Mouse (Mus musculus) embryonic facial prominence, embryonic 10.5 days (tissue): Measurements from ENCODE around the gene Bbof1. TPM values are rescaled to one million over a fixed set of nuclear protein-coding genes. Genes with fewer than 3 reads are reported as not detected.

Source experiments
- DNase-seq: peaks from one replicate; pipeline ENCODE4 v3.0.0-alpha.2; 2017; ENCODE audit warnings: low spot score
- H3K27ac ChIP-seq: fragments of 300-500 bp; sonication (generic); replicated peaks from 2 replicates; pipeline ENCODE4 v1.5.1; 2016; ENCODE audit warnings: mild to moderate bottlenecking
- H3K27me3 ChIP-seq: fragments of 300-500 bp; sonication (generic); replicated peaks from 2 replicates; pipeline ENCODE4 v1.6.1; 2016; ENCODE audit warnings: low read depth, mild to moderate bottlenecking; ENCODE audit not compliant: poor library complexity, severe bottlenecking
- H3K36me3 ChIP-seq: fragments of 300-500 bp; sonication (generic); replicated peaks from 2 replicates; pipeline ENCODE4 v1.6.1; 2016; ENCODE audit warnings: mild to moderate bottlenecking, moderate library complexity
- H3K4me1 ChIP-seq: fragments of 300-500 bp; sonication (generic); 2 replicates; pipeline ENCODE4 v1.6.1; 2016
- H3K4me3 ChIP-seq: fragments of 300-500 bp; sonication (generic); 2 replicates; pipeline ENCODE4 v1.5.1; 2016; ENCODE audit warnings: mild to moderate bottlenecking, moderate library complexity
- H3K9me3 ChIP-seq: fragments of 300-500 bp; sonication (generic); 2 replicates; pipeline ENCODE4 v1.6.1; 2016; ENCODE audit warnings: mild to moderate bottlenecking
- WGBS: fragments of 180-500 bp; shearing (Covaris S2); methylation state at CpG from one replicate; pipeline ENCODE4 v1.1.7; 2016; 5-methylcytosine and 5-hydroxymethylcytosine counted together
- polyA plus RNA-seq: library from polyadenylated mRNA; unstranded; fragments of >200 nt; fragmentation: Nextera tagmentation; extraction: Ambion mirVana; gene quantifications from 2 replicates; pipeline ENCODE4 v1.2.1, GENCODE M21; 2016

Bbof1 gene
- polyA plus RNA-seq, 1 experiment from 2014 or later = 0.80 TPM

GRCm38 (mm10) chr12:84407259-84407658 lies 1.6 kb upstream of the Bbof1 start:
- H3K4me1 ChIP-seq = peaks cover 19% of the 10 kb centered on the region
- no peaks in the 10 kb centered on the region for H3K9me3 ChIP-seq
- DNase-seq = no peak
- H3K27me3 ChIP-seq = peaks cover 13% of the 10 kb centered on the region
- 60% methylated on average over 4 of the region's 4 CpGs for WGBS
- no peaks in the 10 kb centered on the region for H3K36me3 ChIP-seq
- H3K27ac ChIP-seq = no peak overlapping the region
- H3K4me3 ChIP-seq = no peak overlapping the region

- 2% methylated on average over 52 of the region's 52 CpGs for whole genome bisulfite sequencing
- peak overlapping the region; percentile 86 for H3K27ac ChIP-seq
- no peak for DNase-seq
These were observed 725 bp upstream of the Bbof1 start for GRCm38 (mm10) chr12:84407874-84408818.

GRCm38 (mm10) chr12:84416834-84417604 lies 8.1 kb downstream of the Bbof1 start, which contains the start of gene Rnf113a2:
Gene Rnf113a2, plus strand, starts transcription at chr12:84417196.
- peak; percentile 86 for DNase-seq
- H3K27me3 ChIP-seq = peaks cover 7% of the 10 kb centered on the region; the same call in 1 of the 2 replicates
- WGBS = 3% methylated on average over 50 of the region's 50 CpGs
- peaks cover 6% of the 10 kb centered on the region; the same call in 1 of the 2 replicates for H3K4me1 ChIP-seq
- peaks cover 6% of the 10 kb centered on the region for H3K36me3 ChIP-seq
- peaks cover 6% of the 10 kb centered on the region; the same call in 1 of the 2 replicates for H3K9me3 ChIP-seq
- H3K4me3 ChIP-seq = peak within 1 kb of the TSS; percentile 68
- H3K27ac ChIP-seq = peak within 1 kb of the TSS; percentile 80

More at GRCm38 (mm10) chr12:84407874-84408818, 725 bp upstream of the Bbof1 start:
- Histone ChIP-seq H3K36me3 (no peaks in the 10 kb centered on the region), H3K9me3 (no peaks in the 10 kb centered on the region), H3K4me3 (peak overlapping the region; percentile 85), H3K4me1 (peaks cover 19% of the 10 kb centered on the region), H3K27me3 (peaks cover 13% of the 10 kb centered on the region)

GRCm38 (mm10) chr12:84417605-84417922 lies 8.7 kb downstream of the Bbof1 start:
- Histone ChIP-seq H3K27ac (peak overlapping the region; percentile 80), H3K9me3 (peaks cover 6% of the 10 kb centered on the region; the same call in 1 of the 2 replicates), H3K36me3 (peaks cover 6% of the 10 kb centered on the region), H3K4me3 (peak overlapping the region; percentile 68), H3K4me1 (peaks cover 6% of the 10 kb centered on the region; the same call in 1 of the 2 replicates), H3K27me3 (peaks cover 7% of the 10 kb centered on the region; the same call in 1 of the 2 replicates)
- 37% methylated on average over 18 of the region's 18 CpGs for WGBS
- no peak for DNase-seq

GRCm38 (mm10) chr12:84423990-84424389 lies 15.1 kb downstream of the Bbof1 start:
- H3K27ac ChIP-seq = no peak overlapping the region
- H3K36me3 ChIP-seq = no peaks in the 10 kb centered on the region
- no peak for DNase-seq
- 55% methylated on average over 3 of the region's 3 CpGs for WGBS
- no peaks in the 10 kb centered on the region for H3K4me1 ChIP-seq
- no peak overlapping the region for H3K4me3 ChIP-seq
- H3K9me3 ChIP-seq = no peaks in the 10 kb centered on the region
- no peaks in the 10 kb centered on the region for H3K27me3 ChIP-seq

- Histone ChIP-seq H3K4me3 (no peak overlapping the region), H3K9me3 (no peaks in the 10 kb centered on the region), H3K36me3 (no peaks in the 10 kb centered on the region), H3K4me1 (no peaks in the 10 kb centered on the region), H3K27ac (no peak overlapping the region), H3K27me3 (no peaks in the 10 kb centered on the region)
- WGBS = 96% methylated on average over 2 of the region's 2 CpGs
- DNase-seq = no peak
These were observed 21.0 kb downstream of the Bbof1 start for GRCm38 (mm10) chr12:84429825-84430224.

- no peak overlapping the region for H3K4me3 ChIP-seq
- no peaks in the 10 kb centered on the region for H3K27me3 ChIP-seq
- no peaks in the 10 kb centered on the region for H3K9me3 ChIP-seq
- WGBS = 79% methylated on average over 2 of the region's 2 CpGs
- no peak overlapping the region for H3K27ac ChIP-seq
- no peaks in the 10 kb centered on the region for H3K36me3 ChIP-seq
- H3K4me1 ChIP-seq = no peaks in the 10 kb centered on the region
- no peak for DNase-seq
These were observed 29.8 kb downstream of the Bbof1 start for GRCm38 (mm10) chr12:84438697-84439096.

- Histone ChIP-seq H3K9me3 (no peaks in the 10 kb centered on the region), H3K4me1 (no peaks in the 10 kb centered on the region), H3K36me3 (no peaks in the 10 kb centered on the region), H3K4me3 (no peak overlapping the region), H3K27ac (no peak overlapping the region), H3K27me3 (0 out of 2 replicates have a peak, but pooled peaks cover 4% of the 10 kb centered on the region)
- no peak for DNase-seq
- 75% methylated on average over 4 of the region's 4 CpGs for WGBS
These were observed 33.7 kb downstream of the Bbof1 start for GRCm38 (mm10) chr12:84442526-84442925.

- no peak for DNase-seq
- Histone ChIP-seq H3K9me3 (no peaks in the 10 kb centered on the region), H3K27me3 (0 out of 2 replicates have a peak, but pooled peaks cover 4% of the 10 kb centered on the region), H3K4me1 (peaks cover 17% of the 10 kb centered on the region), H3K27ac (no peak overlapping the region), H3K4me3 (no peak overlapping the region), H3K36me3 (no peaks in the 10 kb centered on the region)
- WGBS = 84% methylated on average over 1 of the region's 1 CpGs
These were observed 38.5 kb downstream of the Bbof1 start for GRCm38 (mm10) chr12:84447386-84447785.

GRCm38 (mm10) chr12:84448181-84448580 lies 39.3 kb downstream of the Bbof1 start:
- WGBS = 88% methylated on average over 6 of the region's 6 CpGs
- Histone ChIP-seq H3K27me3 (0 out of 2 replicates have a peak, but pooled peaks cover 4% of the 10 kb centered on the region), H3K9me3 (no peaks in the 10 kb centered on the region), H3K36me3 (no peaks in the 10 kb centered on the region), H3K27ac (no peak overlapping the region), H3K4me1 (peaks cover 24% of the 10 kb centered on the region), H3K4me3 (no peak overlapping the region)
- DNase-seq = no peak

- Histone ChIP-seq H3K27ac (no peak overlapping the region), H3K4me1 (peaks cover 24% of the 10 kb centered on the region), H3K4me3 (peak overlapping the region; percentile 92), H3K36me3 (peaks cover 3% of the 10 kb centered on the region), H3K9me3 (no peaks in the 10 kb centered on the region), H3K27me3 (0 out of 2 replicates have a peak, but pooled peaks cover 4% of the 10 kb centered on the region)
- 48% methylated on average over 10 of the region's 10 CpGs for WGBS
- no peak for DNase-seq
These were observed 41.0 kb downstream of the Bbof1 start for GRCm38 (mm10) chr12:84449887-84450286.

GRCm38 (mm10) chr12:84450351-84450717 lies 41.5 kb downstream of the Bbof1 start:
- peaks cover 24% of the 10 kb centered on the region for H3K4me1 ChIP-seq
- peaks cover 7% of the 10 kb centered on the region for H3K36me3 ChIP-seq
- under 1% methylated on average over 6 of the region's 6 CpGs for WGBS
- H3K27me3 ChIP-seq = 0 out of 2 replicates have a peak, but pooled peaks cover 4% of the 10 kb centered on the region
- DNase-seq = no peak
- peak overlapping the region; percentile 92 for H3K4me3 ChIP-seq
- H3K27ac ChIP-seq = peak overlapping the region; percentile 84
- H3K9me3 ChIP-seq = no peaks in the 10 kb centered on the region
